Mouse (Mus musculus) small intestine, adult 2 months (tissue): ENCODE data around the gene Grhpr. TPM values are rescaled to one million over a fixed set of nuclear protein-coding genes. Genes with fewer than 3 reads are reported as not detected.

Experiments used
- H3K27ac ChIP-seq: fragments of 200-500 bp; 2 replicates; pipeline ENCODE4 v1.5.1; 2012; ENCODE audit warnings: low read depth, low read length, control low read depth, inconsistent platforms; ENCODE audit not compliant: insufficient read depth
- H3K27me3 ChIP-seq: fragments of 200-500 bp; 2 replicates; pipeline ENCODE4 v1.6.1; 2012; ENCODE audit warnings: mild to moderate bottlenecking, moderate library complexity, low read length, inconsistent platforms; ENCODE audit not compliant: control insufficient read depth, insufficient read depth
- H3K36me3 ChIP-seq: fragments of 200-500 bp; 2 replicates; pipeline ENCODE4 v1.6.1; 2012; ENCODE audit warnings: mild to moderate bottlenecking, low read length, control low read depth, inconsistent platforms; ENCODE audit not compliant: control insufficient read depth, insufficient read depth
- H3K4me1 ChIP-seq: fragments of 200-500 bp; 2 replicates; pipeline ENCODE4 v1.6.1; 2012; ENCODE audit warnings: low read length, inconsistent platforms, mixed read lengths; ENCODE audit not compliant: control insufficient read depth, insufficient read depth, insufficient read length
- H3K4me3 ChIP-seq: fragments of 200-500 bp; 2 replicates; pipeline ENCODE4 v1.5.1; 2012; ENCODE audit warnings: low read depth, mild to moderate bottlenecking, control low read depth, inconsistent platforms, low read length, moderate library complexity
- CTCF ChIP-seq: fragments of 200-500 bp; IDR thresholded peaks from 2 replicates; pipeline ENCODE4 v1.5.1; 2012; ENCODE audit warnings: low read depth, mild to moderate bottlenecking, control low read depth, inconsistent platforms, low read length, moderate library complexity, mixed read lengths; ENCODE audit not compliant: insufficient replicate concordance, insufficient read length; ENCODE audit errors: extremely low read depth
- POLR2A ChIP-seq: fragments of 200-500 bp; IDR thresholded peaks from 2 replicates; pipeline ENCODE4 v1.6.1; 2012; ENCODE audit warnings: low read depth, mild to moderate bottlenecking, control low read depth, inconsistent platforms, low read length, moderate library complexity
- WGBS: fragments of 180-500 bp; shearing (Covaris S2); methylation state at CpG from one replicate; pipeline ENCODE4 v1.1.7; 2018; 5-methylcytosine and 5-hydroxymethylcytosine counted together
- polyA plus RNA-seq: library from polyadenylated mRNA; depleted of rRNA; stranded (reverse); fragments of >200 nt; gene quantifications from 2 replicates; pipeline ENCODE4 v1.2.3, GENCODE M21; 2012

Gene Grhpr
- polyA plus RNA-seq, 1 experiment = 32.9 TPM

- 86% methylated on average over 6 of the region's 6 CpGs for WGBS
- H3K4me1 ChIP-seq = no peaks in the 10 kb centered on the region
These were observed 18.8 kb downstream of the Grhpr start for GRCm38 (mm10) chr4:45000001-45000400.

GRCm38 (mm10) chr4:45005452-45005851, 24.3 kb downstream of the Grhpr start:
- H3K27ac ChIP-seq = no peak overlapping the region
- no peak for TF ChIP-seq POLR2A
- TF ChIP-seq CTCF = no peak

More at GRCm38 (mm10) chr4:45000001-45000400, 18.8 kb downstream of the Grhpr start:
- Histone ChIP-seq H3K27ac (no peak overlapping the region), H3K27me3 (no peaks in the 10 kb centered on the region), H3K36me3 (peaks cover under 1% of the 10 kb centered on the region; the same call in 1 of the 2 replicates), H3K4me3 (no peak overlapping the region)
- TF ChIP-seq CTCF (no peak), POLR2A (no peak)

GRCm38 (mm10) chr4:45010806-45011415, 29.7 kb downstream of the Grhpr start:
- no peaks in the 10 kb centered on the region for H3K27me3 ChIP-seq
- TF ChIP-seq POLR2A = no peak
- no peak for TF ChIP-seq CTCF

More at GRCm38 (mm10) chr4:45005452-45005851, 24.3 kb downstream of the Grhpr start:
- 40% methylated on average over 3 of the region's 3 CpGs for WGBS
- H3K4me1 ChIP-seq = 0 out of 2 replicates have a peak, but pooled peaks cover 1% of the 10 kb centered on the region
- no peaks in the 10 kb centered on the region for H3K36me3 ChIP-seq
- no peak overlapping the region for H3K4me3 ChIP-seq
- H3K27me3 ChIP-seq = no peaks in the 10 kb centered on the region

GRCm38 (mm10) chr4:45011581-45012104, 30.4 kb downstream of the Grhpr start:
- no peaks in the 10 kb centered on the region for H3K27me3 ChIP-seq
- H3K36me3 ChIP-seq = no peaks in the 10 kb centered on the region
- under 1% methylated on average over 31 of the region's 31 CpGs for WGBS
- peak overlapping the region; percentile 81 for H3K4me3 ChIP-seq
- peak overlapping the region; percentile 83 for H3K27ac ChIP-seq
- H3K4me1 ChIP-seq = no peaks in the 10 kb centered on the region
- TF ChIP-seq POLR2A = peak; percentile 44; the same call in 1 of the 2 replicates
- no peak for TF ChIP-seq CTCF

More at GRCm38 (mm10) chr4:45010806-45011415, 29.7 kb downstream of the Grhpr start:
- Histone ChIP-seq H3K4me1 (no peaks in the 10 kb centered on the region), H3K36me3 (no peaks in the 10 kb centered on the region), H3K27ac (peak overlapping the region; percentile 83; the same call in 1 of the 2 replicates), H3K4me3 (peak overlapping the region; percentile 47)
- WGBS = 2% methylated on average over 11 of the region's 11 CpGs

- TF ChIP-seq CTCF (no peak), POLR2A (peak; percentile 39)
- Histone ChIP-seq H3K4me3 (peak within 1 kb of the TSS; percentile 81), H3K36me3 (no peaks in the 10 kb centered on the region), H3K4me1 (no peaks in the 10 kb centered on the region), H3K27me3 (no peaks in the 10 kb centered on the region), H3K27ac (peak within 1 kb of the TSS; percentile 83)
- WGBS = under 1% methylated on average over 63 of the region's 63 CpGs
These were observed 31.1 kb downstream of the Grhpr start, which contains the start of gene Zbtb5 for GRCm38 (mm10) chr4:45012105-45012975. TSS of gene Zbtb5 (minus strand) at chr4:45012412.

GRCm38 (mm10) chr4:45013031-45013431, 31.8 kb downstream of the Grhpr start:
- H3K27ac ChIP-seq = peak overlapping the region; percentile 83
- TF ChIP-seq CTCF (no peak), POLR2A (no peak)
- under 1% methylated on average over 13 of the region's 13 CpGs for WGBS
- no peaks in the 10 kb centered on the region for H3K36me3 ChIP-seq
- H3K4me1 ChIP-seq = no peaks in the 10 kb centered on the region
- H3K27me3 ChIP-seq = no peaks in the 10 kb centered on the region
- H3K4me3 ChIP-seq = peak overlapping the region; percentile 65
